Mouse (Mus musculus) intestine, embryonic 15.5 days (tissue): Measurements from ENCODE around the gene Adgre1. TPM values are rescaled to one million over a fixed set of nuclear protein-coding genes. Genes with fewer than 3 reads are reported as not detected.
"Not testable (repeated sequence)": the region's sequence is repeated elsewhere in the genome, so short reads cannot be mapped to it uniquely, and the experiment has no call there.

ENCODE experiments used
- ATAC-seq: fragments of 200-750 bp; cut with Nextera tagmentation; 2 replicates; pipeline ENCODE4 v1.8.0; 2017; ENCODE audit warnings: moderate TSS enrichment, moderate library complexity
- H3K27ac ChIP-seq: fragments of 300-500 bp; sonication (generic); 2 replicates; pipeline ENCODE4 v1.5.1; 2015; ENCODE audit warnings: mild to moderate bottlenecking, inconsistent platforms
- H3K27me3 ChIP-seq: fragments of 300-500 bp; sonication (generic); replicated peaks from 2 replicates; pipeline ENCODE4 v1.6.1; 2015; ENCODE audit warnings: inconsistent platforms
- H3K36me3 ChIP-seq: fragments of 300-500 bp; sonication (generic); 2 replicates; pipeline ENCODE4 v1.6.1; 2015; ENCODE audit warnings: inconsistent platforms
- H3K4me1 ChIP-seq: fragments of 300-500 bp; sonication (generic); replicated peaks from 2 replicates; pipeline ENCODE4 v1.6.1; 2015; ENCODE audit warnings: inconsistent platforms
- H3K4me2 ChIP-seq: fragments of 300-500 bp; sonication (generic); replicated peaks from 2 replicates; pipeline ENCODE4 v1.6.1; 2015; ENCODE audit warnings: mild to moderate bottlenecking, inconsistent platforms
- H3K4me3 ChIP-seq: fragments of 300-500 bp; sonication (generic); replicated peaks from 2 replicates; pipeline ENCODE4 v1.5.1; 2015; ENCODE audit warnings: inconsistent platforms
- H3K9ac ChIP-seq: fragments of 300-500 bp; sonication (generic); 2 replicates; pipeline ENCODE4 v1.6.1; 2015; ENCODE audit warnings: inconsistent platforms
- H3K9me3 ChIP-seq: fragments of 300-500 bp; sonication (generic); 2 replicates; pipeline ENCODE4 v1.6.1; 2016; ENCODE audit warnings: inconsistent platforms
- WGBS: fragments of 180-500 bp; shearing (Covaris S2); methylation state at CpG from one replicate; pipeline ENCODE4 v1.1.7; 2015; 5-methylcytosine and 5-hydroxymethylcytosine counted together
- polyA plus RNA-seq: library from polyadenylated mRNA; unstranded; fragments of >200 nt; fragmentation: Nextera tagmentation; extraction: Ambion mirVana; gene quantifications from 2 replicates; pipeline ENCODE4 v1.2.1, GENCODE M21; 2015

The Adgre1 gene
- 5.7 and 6.3 TPM in 2 replicates for polyA plus RNA-seq

DNA sequence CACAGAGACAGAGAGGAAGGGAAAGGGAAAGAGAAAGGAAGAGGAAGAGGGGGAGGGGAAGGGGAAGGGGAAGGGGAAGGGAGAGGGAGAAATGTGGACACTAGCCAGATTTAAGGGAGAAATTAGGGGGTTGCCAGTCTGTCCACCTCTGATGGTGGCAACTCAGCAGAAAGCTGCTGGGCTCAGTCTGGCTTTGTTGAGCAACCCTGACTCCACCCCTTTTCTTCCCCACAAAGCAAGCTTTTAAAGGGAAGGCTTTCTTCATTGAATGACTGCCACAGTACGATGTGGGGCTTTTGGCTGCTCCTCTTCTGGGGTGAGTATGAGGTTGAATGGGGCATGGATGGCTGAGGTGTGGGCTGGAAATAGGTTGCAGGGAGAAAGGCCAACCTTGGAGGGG, at the start of gene Adgre1:
TSS of gene Adgre1 (plus strand) at position 251 of the 400 bp plus-strand sequence.
- no peak within 1 kb of the TSS for H3K4me2 ChIP-seq
- H3K9me3 ChIP-seq, result no peaks in the 10 kb centered on the region
- H3K4me1 ChIP-seq, result no peaks in the 10 kb centered on the region
- H3K36me3 ChIP-seq, result no peaks in the 10 kb centered on the region
- no peak for ATAC-seq
- H3K27ac ChIP-seq, result no peak within 1 kb of the TSS
- WGBS, result 33% methylated on average over 1 of the region's 1 CpGs
- H3K9ac ChIP-seq, result no peak within 1 kb of the TSS
- no peaks in the 10 kb centered on the region for H3K27me3 ChIP-seq
- no peak within 1 kb of the TSS for H3K4me3 ChIP-seq

GRCm38 (mm10) chr17:57311801-57312200, 46.7 kb upstream of the Adgre1 start:
- Histone ChIP-seq H3K27ac (no peak overlapping the region), H3K36me3 (no peaks in the 10 kb centered on the region), H3K4me1 (no peaks in the 10 kb centered on the region), H3K9ac (no peak overlapping the region), H3K9me3 (no peaks in the 10 kb centered on the region), H3K4me3 (no peak overlapping the region), H3K4me2 (peak overlapping the region; percentile 31; the same call in 1 of the 2 replicates), H3K27me3 (no peaks in the 10 kb centered on the region)
- ATAC-seq, result peak; percentile 66; the same call in 1 of the 2 replicates
- WGBS, result 33% methylated on average over 13 of the region's 13 CpGs

DNA sequence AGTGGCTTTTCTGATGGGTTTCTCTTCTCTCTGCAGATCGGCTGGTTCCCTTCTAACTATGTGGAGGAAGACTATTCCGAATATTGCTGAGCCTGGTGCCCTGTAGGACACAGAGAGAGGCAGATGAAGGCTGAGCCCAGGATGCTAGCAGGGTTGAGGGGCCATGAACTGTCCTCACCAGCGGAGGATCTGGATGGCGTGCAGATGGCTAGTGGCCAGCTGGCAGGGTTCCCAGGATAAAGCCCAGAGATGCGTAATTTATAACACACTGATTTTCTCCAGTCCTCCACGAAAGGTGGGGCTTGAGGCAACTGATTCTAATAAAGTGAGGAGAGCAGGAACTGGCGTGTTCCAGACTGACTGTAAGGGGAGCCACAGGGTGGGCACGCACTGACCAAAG, 30.9 kb upstream of the Adgre1 start:
- H3K9me3 ChIP-seq, result no peaks in the 10 kb centered on the region
- H3K4me3 ChIP-seq, result no peak overlapping the region
- no peak overlapping the region for H3K4me2 ChIP-seq
- WGBS, result 39% methylated on average over 8 of the region's 8 CpGs
- H3K36me3 ChIP-seq, result no peaks in the 10 kb centered on the region
- ATAC-seq, result peak; percentile 18; the same call in 1 of the 2 replicates
- no peak overlapping the region for H3K27ac ChIP-seq
- H3K9ac ChIP-seq, result no peak overlapping the region
- H3K27me3 ChIP-seq, result no peaks in the 10 kb centered on the region
- H3K4me1 ChIP-seq, result 0 out of 2 replicates have a peak, but pooled peaks cover 3% of the 10 kb centered on the region

DNA sequence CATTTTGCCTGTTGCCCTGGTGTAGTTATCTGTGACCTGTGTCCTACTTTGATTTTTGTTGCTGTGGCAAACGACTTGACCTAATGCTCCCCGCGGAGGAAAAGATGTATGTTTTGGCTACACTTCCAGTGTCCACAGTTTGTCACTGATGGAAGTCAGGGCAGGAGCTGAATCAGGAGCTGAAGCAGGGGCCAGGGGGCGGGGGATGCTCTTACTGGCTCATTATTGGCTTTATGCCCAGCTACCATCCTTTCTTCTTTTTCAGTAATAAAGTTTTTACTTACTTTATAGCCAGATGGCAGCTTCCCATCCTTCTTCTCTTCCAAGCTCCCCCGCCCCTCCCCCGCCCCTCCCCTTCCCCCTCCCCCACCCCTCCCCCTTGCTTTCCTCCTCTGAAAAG, 29.5 kb upstream of the Adgre1 start:
- H3K36me3 ChIP-seq, result no peaks in the 10 kb centered on the region
- no peaks in the 10 kb centered on the region for H3K27me3 ChIP-seq
- H3K4me3 ChIP-seq, result no peak overlapping the region
- no peak for ATAC-seq
- H3K9ac ChIP-seq, result no peak overlapping the region
- 0 out of 2 replicates have a peak, but pooled peaks cover 3% of the 10 kb centered on the region for H3K4me1 ChIP-seq
- H3K4me2 ChIP-seq, result no peak overlapping the region
- 26% methylated on average over 6 of the region's 6 CpGs for WGBS
- H3K27ac ChIP-seq, result no peak overlapping the region
- no peaks in the 10 kb centered on the region for H3K9me3 ChIP-seq

DNA sequence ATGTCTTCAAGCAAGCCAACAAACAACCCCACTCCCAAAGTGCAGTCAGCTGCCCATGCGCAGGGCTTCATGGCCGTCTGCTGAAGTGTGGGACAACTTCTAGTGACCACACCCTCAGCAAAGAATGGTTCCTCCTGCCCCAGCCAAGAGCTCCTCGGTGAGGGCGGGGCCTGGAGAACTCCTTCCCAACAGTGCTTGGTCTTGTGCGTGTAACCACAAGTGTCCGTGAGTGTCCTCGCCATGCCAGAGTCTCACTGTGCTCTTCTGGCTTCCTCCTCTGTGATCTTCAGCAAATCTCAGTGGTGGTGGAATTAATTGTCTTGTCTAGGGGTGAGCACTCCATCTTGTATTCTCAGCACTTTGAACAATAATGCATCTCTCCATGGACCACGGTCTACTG, 27.5 kb upstream of the Adgre1 start:
- 86% methylated on average over 8 of the region's 8 CpGs for WGBS
- 0 out of 2 replicates have a peak, but pooled peaks cover 3% of the 10 kb centered on the region for H3K4me1 ChIP-seq
- H3K27ac ChIP-seq, result no peak overlapping the region

GRCm38 (mm10) chr17:57332241-57332640, 26.2 kb upstream of the Adgre1 start:
- Histone ChIP-seq H3K36me3 (no peaks in the 10 kb centered on the region), H3K9ac (no peak overlapping the region), H3K4me3 (no peak overlapping the region), H3K27me3 (no peaks in the 10 kb centered on the region), H3K4me2 (no peak overlapping the region), H3K27ac (no peak overlapping the region), H3K4me1 (0 out of 2 replicates have a peak, but pooled peaks cover 3% of the 10 kb centered on the region), H3K9me3 (no peaks in the 10 kb centered on the region)
- WGBS, result 77% methylated on average over 4 of the region's 4 CpGs
- no peak for ATAC-seq

More for the DNA sequence above, 27.5 kb upstream of the Adgre1 start:
- H3K36me3 ChIP-seq, result no peaks in the 10 kb centered on the region
- H3K27me3 ChIP-seq, result no peaks in the 10 kb centered on the region
- no peak overlapping the region for H3K4me3 ChIP-seq
- H3K9ac ChIP-seq, result no peak overlapping the region
- no peak overlapping the region for H3K4me2 ChIP-seq
- ATAC-seq, result no peak
- H3K9me3 ChIP-seq, result no peaks in the 10 kb centered on the region

DNA sequence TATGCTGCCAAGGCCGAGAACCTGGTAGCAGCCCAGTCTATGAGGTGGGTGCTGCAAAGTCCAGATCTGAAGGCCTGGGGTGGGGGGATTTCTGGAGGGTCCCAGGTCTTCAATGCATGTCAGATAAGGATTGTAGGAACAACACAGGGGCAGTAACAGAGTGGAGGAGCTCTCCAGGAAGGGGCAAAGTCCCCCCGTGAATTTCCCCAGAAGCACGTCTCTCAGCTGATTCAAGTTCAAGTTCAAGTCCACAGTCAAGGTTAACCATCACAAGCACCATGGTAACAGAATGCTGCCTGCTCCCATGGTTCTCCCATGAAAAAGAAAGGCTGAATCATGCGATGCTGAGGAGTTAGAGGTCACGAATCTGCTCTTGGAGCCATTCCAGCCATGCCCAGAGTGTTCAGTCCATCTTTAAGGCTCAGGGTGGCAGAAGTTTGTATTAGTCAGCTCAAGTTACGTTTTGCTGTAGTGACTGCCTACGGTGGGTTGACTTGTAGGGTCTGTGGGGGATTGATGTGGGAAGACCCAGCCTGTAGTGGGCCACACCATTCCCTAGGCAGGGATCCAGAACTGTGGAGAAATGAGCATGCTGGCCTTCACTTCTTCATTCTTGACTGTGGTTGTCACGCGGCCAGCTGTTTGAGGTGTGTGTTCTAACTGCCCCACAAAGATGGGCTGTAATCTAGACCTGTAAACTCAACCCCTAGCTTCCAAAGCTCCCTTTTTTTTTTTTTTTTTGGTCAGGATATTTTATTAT, 24.3 kb upstream of the Adgre1 start:
- Histone ChIP-seq H3K4me3 (no peak overlapping the region), H3K9ac (no peak overlapping the region), H3K27ac (no peak overlapping the region), H3K4me2 (0 out of 2 replicates have a peak overlapping the region, but pooled peaks have one; percentile 15), H3K4me1 (no peaks in the 10 kb centered on the region), H3K36me3 (no peaks in the 10 kb centered on the region), H3K27me3 (no peaks in the 10 kb centered on the region), H3K9me3 (no peaks in the 10 kb centered on the region)
- WGBS, result 67% methylated on average over 9 of the region's 9 CpGs
- ATAC-seq, result no peak

GRCm38 (mm10) chr17:57334761-57335150, 23.7 kb upstream of the Adgre1 start:
- Histone ChIP-seq H3K9me3 (no peaks in the 10 kb centered on the region), H3K27ac (no peak overlapping the region), H3K36me3 (no peaks in the 10 kb centered on the region), H3K9ac (no peak overlapping the region), H3K4me2 (peak overlapping the region; percentile 15; the same call in 1 of the 2 replicates), H3K4me1 (no peaks in the 10 kb centered on the region), H3K27me3 (no peaks in the 10 kb centered on the region), H3K4me3 (no peak overlapping the region)
- WGBS, result 6% methylated on average over 16 of the region's 16 CpGs
- ATAC-seq, result peak; percentile 39

DNA sequence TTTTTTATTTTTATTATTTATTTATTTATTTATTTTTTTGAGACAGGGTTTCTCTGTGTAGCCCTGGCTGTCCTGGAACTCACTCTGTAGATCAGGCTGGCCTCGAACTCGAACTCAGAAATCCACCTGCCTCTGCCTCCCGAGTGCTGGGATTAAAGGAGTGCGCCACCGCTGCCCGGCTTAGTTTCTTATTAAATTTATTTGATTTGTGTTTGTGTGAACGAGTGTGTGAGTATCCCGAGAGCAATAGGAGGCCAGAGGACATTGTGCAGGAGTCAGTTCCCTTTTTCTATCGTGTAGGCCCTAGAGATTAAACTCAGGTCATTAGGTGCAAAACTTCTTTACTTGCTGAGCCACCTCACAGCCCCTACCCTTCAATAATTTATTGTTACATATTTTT, 23.3 kb upstream of the Adgre1 start:
- not testable (repeated sequence) for H3K4me1 ChIP-seq, H3K9me3 ChIP-seq, H3K27ac ChIP-seq, H3K36me3 ChIP-seq, H3K27me3 ChIP-seq, H3K9ac ChIP-seq, H3K4me3 ChIP-seq, H3K4me2 ChIP-seq
- ATAC-seq, result peak; percentile 35
- WGBS, result 61% methylated on average over 9 of the region's 9 CpGs

DNA sequence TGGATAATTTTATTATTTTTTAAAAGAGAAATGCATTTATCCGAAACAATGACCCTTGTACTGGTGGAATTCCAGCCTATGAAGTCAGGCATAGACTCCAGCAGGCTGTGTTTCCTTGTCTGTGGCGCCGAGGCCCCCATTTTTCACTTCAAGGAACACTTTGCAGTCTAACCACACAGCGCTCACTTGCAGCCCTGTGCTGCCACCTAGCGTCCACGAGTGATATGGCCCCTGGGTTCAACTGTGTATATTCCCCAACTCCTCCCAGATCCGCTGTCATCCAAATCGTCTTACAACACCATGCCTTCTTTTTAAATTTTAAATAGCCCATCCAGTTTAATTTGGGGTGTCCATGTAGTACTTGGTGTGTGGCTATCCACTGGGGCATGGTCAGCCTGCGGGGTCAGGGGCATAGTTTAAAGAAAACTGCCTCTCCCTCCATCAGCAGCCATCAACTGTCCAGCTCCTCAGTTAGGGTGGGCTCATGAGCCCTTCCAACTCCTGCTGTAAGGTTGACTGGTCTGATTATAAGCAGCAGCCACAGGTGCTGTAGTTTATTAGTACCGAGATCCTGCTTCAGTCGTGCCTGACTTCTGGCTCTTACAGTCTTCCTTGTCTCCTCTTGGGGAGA, 22.7 kb upstream of the Adgre1 start:
- no peak overlapping the region for H3K27ac ChIP-seq
- H3K9ac ChIP-seq, result no peak overlapping the region
- peak; percentile 92 for ATAC-seq
- H3K27me3 ChIP-seq, result no peaks in the 10 kb centered on the region
- no peaks in the 10 kb centered on the region for H3K9me3 ChIP-seq
- H3K4me2 ChIP-seq, result no peak overlapping the region
- H3K4me1 ChIP-seq, result no peaks in the 10 kb centered on the region
- 12% methylated on average over 11 of the region's 11 CpGs for WGBS
- H3K36me3 ChIP-seq, result no peaks in the 10 kb centered on the region
- H3K4me3 ChIP-seq, result no peak overlapping the region

DNA sequence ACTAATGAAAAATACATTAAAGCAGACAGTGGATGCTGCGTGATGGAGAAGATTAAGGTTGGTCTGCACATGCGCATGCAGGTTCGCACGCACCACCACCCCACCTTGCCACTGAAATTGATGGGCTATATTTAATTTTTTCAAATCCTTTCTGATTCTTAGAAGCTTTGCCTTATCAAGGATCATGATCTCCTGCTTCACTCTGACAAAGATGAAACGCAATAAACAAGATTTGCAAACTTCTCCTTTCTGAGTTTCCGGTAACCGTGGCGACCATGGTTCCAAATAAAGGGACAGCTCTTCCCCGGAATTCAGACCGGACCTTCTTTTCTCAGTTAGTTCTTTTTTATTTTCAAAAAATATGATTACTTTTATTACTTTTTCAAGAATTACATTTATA, 20.5 kb upstream of the Adgre1 start:
- Histone ChIP-seq H3K27ac (no peak overlapping the region), H3K36me3 (no peaks in the 10 kb centered on the region), H3K9me3 (no peaks in the 10 kb centered on the region), H3K27me3 (no peaks in the 10 kb centered on the region), H3K4me3 (no peak overlapping the region), H3K4me2 (no peak overlapping the region), H3K9ac (no peak overlapping the region), H3K4me1 (no peaks in the 10 kb centered on the region)
- ATAC-seq, result no peak
- WGBS, result 79% methylated on average over 10 of the region's 10 CpGs

- Histone ChIP-seq H3K9me3 (no peaks in the 10 kb centered on the region), H3K36me3 (no peaks in the 10 kb centered on the region), H3K27me3 (no peaks in the 10 kb centered on the region), H3K9ac (no peak overlapping the region), H3K4me2 (no peak overlapping the region), H3K4me3 (no peak overlapping the region), H3K4me1 (no peaks in the 10 kb centered on the region), H3K27ac (no peak overlapping the region)
- ATAC-seq, result no peak
- WGBS, result 66% methylated on average over 9 of the region's 9 CpGs
Measured at GRCm38 (mm10) chr17:57339298-57339697, 19.2 kb upstream of the Adgre1 start.
